Mouse (Mus musculus) megakaryocyte progenitor cell, adult 5-6 weeks (primary cell): ENCODE results near the gene Palm3. TPM values are rescaled to one million over a fixed set of nuclear protein-coding genes. Genes with fewer than 3 reads are reported as not detected.

Experiments used
- total RNA-seq, 2 experiments: library from RNA; stranded (forward) in 1 of 2; stranded (reverse) in 1 of 2; fragments of 157-497, 149-512 nt in 1 of 2; fragments of 200-1000 nt in 1 of 2; gene quantifications; 2 replicates each; pipeline versions ENCODE4 v1.2.3 to v1.2.4; 2015 to 2017

Gene Palm3
- total RNA-seq, 2 experiments from 2014 or later, result not detected

Other genes starting within 250 kb of the Palm3 start
- gene Adgrl1, start 121.4 kb upstream of the Palm3 start, total RNA-seq (2015), result 2.9 and 5.9 TPM in 2 replicates
- 2.3 and 2.4 TPM in 2 replicates for gene Adgrl1, start 121.4 kb upstream of the Palm3 start, total RNA-seq (2017)
- not detected in 2 replicates for gene Gm10644, start 66.3 kb upstream of the Palm3 start, total RNA-seq (2015)
- gene Gm10644, start 66.3 kb upstream of the Palm3 start, total RNA-seq (2017), result 0.46 TPM in 1 of 2 replicates, not detected in the other
- 40.3 and 51.0 TPM in 2 replicates for gene Asf1b, start 66.0 kb upstream of the Palm3 start, total RNA-seq (2015)
- 32.5 and 38.1 TPM in 2 replicates for gene Asf1b, start 66.0 kb upstream of the Palm3 start, total RNA-seq (2017)
- 23.8 and 24.8 TPM in 2 replicates for gene Prkaca, start 48.5 kb upstream of the Palm3 start, total RNA-seq (2015)
- gene Prkaca, start 48.5 kb upstream of the Palm3 start, total RNA-seq (2017), result 22.4 and 24.0 TPM in 2 replicates
- 54.3 and 64.6 TPM in 2 replicates for gene Samd1, start 23.8 kb upstream of the Palm3 start, total RNA-seq (2015)
- 45.7 and 57.0 TPM in 2 replicates for gene Samd1, start 23.8 kb upstream of the Palm3 start, total RNA-seq (2017)
- 0.67 TPM in 1 of 2 replicates, not detected in the other for gene 1700067K01Rik, start 20.0 kb upstream of the Palm3 start, total RNA-seq (2015)
- 0.37 and 2.0 TPM in 2 replicates for gene 1700067K01Rik, start 20.0 kb upstream of the Palm3 start, total RNA-seq (2017)
- gene 2210011C24Rik, start 9.3 kb upstream of the Palm3 start, total RNA-seq (2015), result not detected in 2 replicates
- gene 2210011C24Rik, start 9.3 kb upstream of the Palm3 start, total RNA-seq (2017), result not detected in 2 replicates
- 0.85 and 1.9 TPM in 2 replicates for gene Il27ra, start 21.1 kb downstream of the Palm3 start, total RNA-seq (2015)
- 1.9 TPM in 2 replicates for gene Il27ra, start 21.1 kb downstream of the Palm3 start, total RNA-seq (2017)
- gene Rln3, start 23.5 kb downstream of the Palm3 start, total RNA-seq (2015), result not detected in 2 replicates
- not detected in 2 replicates for gene Rln3, start 23.5 kb downstream of the Palm3 start, total RNA-seq (2017)
- gene Gm10643, start 43.7 kb downstream of the Palm3 start, total RNA-seq (2015), result 1.9 and 2.0 TPM in 2 replicates
- 1.5 and 1.6 TPM in 2 replicates for gene Gm10643, start 43.7 kb downstream of the Palm3 start, total RNA-seq (2017)
- gene Rfx1, start 45.4 kb downstream of the Palm3 start, total RNA-seq (2015), result 7.9 and 9.5 TPM in 2 replicates
- 2.5 and 3.2 TPM in 2 replicates for gene Rfx1, start 45.4 kb downstream of the Palm3 start, total RNA-seq (2017)
- gene Dcaf15, start 83.3 kb downstream of the Palm3 start, total RNA-seq (2015), result 13.2 and 14.3 TPM in 2 replicates
- 20.5 and 22.0 TPM in 2 replicates for gene Dcaf15, start 83.3 kb downstream of the Palm3 start, total RNA-seq (2017)
- 0.05 TPM in 1 of 2 replicates, not detected in the other for gene Podnl1, start 104.5 kb downstream of the Palm3 start, total RNA-seq (2015)
- 0.54 TPM in 1 of 2 replicates, not detected in the other for gene Podnl1, start 104.5 kb downstream of the Palm3 start, total RNA-seq (2017)
- gene Cc2d1a, start 126.5 kb downstream of the Palm3 start, total RNA-seq (2015), result 7.3 and 8.0 TPM in 2 replicates
- 5.7 and 8.0 TPM in 2 replicates for gene Cc2d1a, start 126.5 kb downstream of the Palm3 start, total RNA-seq (2017)
- 0.17 and 0.32 TPM in 2 replicates for gene 4930432K21Rik, start 126.6 kb downstream of the Palm3 start, total RNA-seq (2015)
- gene 4930432K21Rik, start 126.6 kb downstream of the Palm3 start, total RNA-seq (2017), result 2.1 and 2.2 TPM in 2 replicates
- gene Nanos3, start 163.7 kb downstream of the Palm3 start, total RNA-seq (2015), result 0.54 and 1.7 TPM in 2 replicates
- gene Nanos3, start 163.7 kb downstream of the Palm3 start, total RNA-seq (2017), result 3.5 TPM in 1 of 2 replicates, not detected in the other
- 3.2 and 3.4 TPM in 2 replicates for gene Zswim4, start 215.6 kb downstream of the Palm3 start, total RNA-seq (2015)
- 4.2 and 5.0 TPM in 2 replicates for gene Zswim4, start 215.6 kb downstream of the Palm3 start, total RNA-seq (2017)
- 121 and 132 TPM in 2 replicates for gene D8Ertd738e, start 228.2 kb downstream of the Palm3 start, total RNA-seq (2015)
- gene D8Ertd738e, start 228.2 kb downstream of the Palm3 start, total RNA-seq (2017), result 63.4 and 107 TPM in 2 replicates
- gene Mri1, start 235.9 kb downstream of the Palm3 start, total RNA-seq (2015), result 34.3 and 39.1 TPM in 2 replicates
- gene Mri1, start 235.9 kb downstream of the Palm3 start, total RNA-seq (2017), result 13.8 and 17.4 TPM in 2 replicates
- gene Ccdc130, start 248.9 kb downstream of the Palm3 start, total RNA-seq (2015), result 18.6 and 19.4 TPM in 2 replicates
- 6.8 and 17.0 TPM in 2 replicates for gene Ccdc130, start 248.9 kb downstream of the Palm3 start, total RNA-seq (2017)